Mouse (Mus musculus): ENCODE results near the gene Btc.

Btc gene

GRCm38 (mm10) chr5:91321840-91322239 is 81.0 kb downstream of the Btc start:
- no peak for DNase-seq (ENCODE audit: low read depth, low spot score)

- DNase-seq (ENCODE audit: low read depth, low spot score) = no peak
Measured at GRCm38 (mm10) chr5:91320348-91320747, 82.4 kb downstream of the Btc start.

GRCm38 (mm10) chr5:91313971-91314370 is 88.8 kb downstream of the Btc start:
- DNase-seq (ENCODE audit: low read depth, low spot score) = no peak

- no peak for DNase-seq (ENCODE audit: low read depth, low spot score)
Measured at GRCm38 (mm10) chr5:91311767-91312166, 91.0 kb downstream of the Btc start.

GRCm38 (mm10) chr5:91308576-91308975 is 94.2 kb downstream of the Btc start:
- no peak for DNase-seq (ENCODE audit: low read depth, low spot score)

- DNase-seq (ENCODE audit: low read depth, low spot score) = peak; percentile 29
Measured at GRCm38 (mm10) chr5:91307907-91308306, 94.9 kb downstream of the Btc start.
